Mouse (Mus musculus): Measurements from ENCODE around the gene Zfp318. TPM values are rescaled to one million over a fixed set of nuclear protein-coding genes. Genes with fewer than 3 reads are reported as not detected.

Gene Zfp318
- polyA plus RNA-seq (2015; fragmentation: Nextera tagmentation; extraction: Ambion mirVana), result 10.2 and 11.8 TPM in 2 replicates

- Histone ChIP-seq H3K4me1 (ENCODE audit: control insufficient read depth, insufficient read depth, low read depth, low read length) (peaks cover 18% of the 10 kb centered on the region), H3K9ac (ENCODE audit: low read depth, low read length) (peak within 1 kb of the TSS; percentile 98), H3K9me3 (ENCODE audit: control insufficient read depth, low read length) (no peaks in the 10 kb centered on the region), H3K4me3 (ENCODE audit: low read length) (peak within 1 kb of the TSS; percentile 95), H3K4me2 (ENCODE audit: low read length) (peak within 1 kb of the TSS; percentile 85), H3K36me3 (ENCODE audit: control insufficient read depth, insufficient read depth, low read length) (peaks cover 4% of the 10 kb centered on the region; the same call in 1 of the 2 replicates), H3K27me3 (replicated peaks; ENCODE audit: control insufficient read depth, insufficient read depth, low read length) (no peaks in the 10 kb centered on the region), H3K27ac (ENCODE audit: low read depth, low read length) (peak within 1 kb of the TSS; percentile 96)
- WGBS, result under 1% methylated on average over 60 of the region's 105 CpGs
- peak; percentile 98 for ATAC-seq
These were observed at the start of gene Zfp318 for GRCm38 (mm10) chr17:46383294-46384060. Gene Zfp318, plus strand, starts transcription at chr17:46383731.

DNA sequence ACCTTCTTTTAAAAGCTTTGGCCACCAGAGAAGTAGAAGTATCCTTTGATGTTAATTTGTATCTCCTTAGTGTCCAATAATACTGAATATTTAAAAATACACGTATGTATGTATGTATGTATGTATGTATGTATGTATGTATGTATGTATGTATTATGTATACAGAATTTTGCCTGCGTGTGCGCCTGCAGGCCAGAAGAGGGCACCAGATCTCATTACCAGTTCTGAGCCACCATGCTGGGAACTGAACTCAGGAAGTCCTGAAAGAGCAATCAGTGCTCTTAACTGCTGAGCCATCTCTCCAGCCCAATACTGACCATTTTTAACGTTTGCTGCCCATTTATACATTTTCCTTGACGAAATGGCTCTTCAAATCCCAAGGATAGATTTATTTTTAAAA lies 47.1 kb upstream of the Zfp318 start:
- no peaks in the 10 kb centered on the region for H3K36me3 ChIP-seq (ENCODE audit: control insufficient read depth, insufficient read depth, low read length)
- H3K4me2 ChIP-seq (ENCODE audit: low read length), result no peak overlapping the region
- no peaks in the 10 kb centered on the region for H3K9me3 ChIP-seq (ENCODE audit: control insufficient read depth, low read length)
- no peak for ATAC-seq
- H3K27me3 ChIP-seq (replicated peaks; ENCODE audit: control insufficient read depth, insufficient read depth, low read length), result no peaks in the 10 kb centered on the region
- H3K27ac ChIP-seq (ENCODE audit: low read depth, low read length), result no peak overlapping the region
- WGBS, result 26% methylated on average over 5 of the region's 5 CpGs
- no peak overlapping the region for H3K9ac ChIP-seq (ENCODE audit: low read depth, low read length)
- no peaks in the 10 kb centered on the region for H3K4me1 ChIP-seq (ENCODE audit: control insufficient read depth, insufficient read depth, low read depth, low read length)
- no peak overlapping the region for H3K4me3 ChIP-seq (ENCODE audit: low read length)

DNA sequence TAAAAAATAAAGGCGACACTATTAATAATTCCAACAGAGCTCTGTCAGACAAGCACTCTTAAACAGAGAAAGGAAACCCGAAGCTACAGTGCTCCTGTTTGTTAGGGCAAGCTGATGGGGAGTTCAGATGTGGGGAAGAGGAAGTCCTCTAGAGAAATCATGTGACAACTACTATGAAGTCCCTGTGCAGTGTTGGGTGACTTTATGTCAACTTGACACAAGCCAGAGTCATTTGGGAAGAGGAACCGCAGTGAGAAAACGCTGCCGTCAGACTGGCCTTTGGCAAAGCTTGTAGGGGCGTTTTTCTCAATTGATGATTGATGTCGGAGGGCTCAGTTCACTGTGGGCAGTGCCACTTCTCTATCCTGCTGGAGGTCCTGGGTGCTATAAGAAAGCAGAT lies 42.3 kb upstream of the Zfp318 start:
- Histone ChIP-seq H3K9ac (ENCODE audit: low read depth, low read length) (no peak overlapping the region), H3K9me3 (ENCODE audit: control insufficient read depth, low read length) (no peaks in the 10 kb centered on the region; the same call in 1 of the 2 replicates), H3K27ac (ENCODE audit: low read depth, low read length) (no peak overlapping the region), H3K27me3 (replicated peaks; ENCODE audit: control insufficient read depth, insufficient read depth, low read length) (no peaks in the 10 kb centered on the region), H3K4me2 (ENCODE audit: low read length) (no peak overlapping the region), H3K4me1 (ENCODE audit: control insufficient read depth, insufficient read depth, low read depth, low read length) (no peaks in the 10 kb centered on the region), H3K4me3 (ENCODE audit: low read length) (no peak overlapping the region), H3K36me3 (ENCODE audit: control insufficient read depth, insufficient read depth, low read length) (no peaks in the 10 kb centered on the region)
- ATAC-seq, result no peak
- WGBS, result 86% methylated on average over 7 of the region's 7 CpGs

GRCm38 (mm10) chr17:46351026-46351700 lies 32.4 kb upstream of the Zfp318 start:
- WGBS, result 85% methylated on average over 8 of the region's 8 CpGs
- H3K36me3 ChIP-seq (ENCODE audit: control insufficient read depth, insufficient read depth, low read length), result no peaks in the 10 kb centered on the region

DNA sequence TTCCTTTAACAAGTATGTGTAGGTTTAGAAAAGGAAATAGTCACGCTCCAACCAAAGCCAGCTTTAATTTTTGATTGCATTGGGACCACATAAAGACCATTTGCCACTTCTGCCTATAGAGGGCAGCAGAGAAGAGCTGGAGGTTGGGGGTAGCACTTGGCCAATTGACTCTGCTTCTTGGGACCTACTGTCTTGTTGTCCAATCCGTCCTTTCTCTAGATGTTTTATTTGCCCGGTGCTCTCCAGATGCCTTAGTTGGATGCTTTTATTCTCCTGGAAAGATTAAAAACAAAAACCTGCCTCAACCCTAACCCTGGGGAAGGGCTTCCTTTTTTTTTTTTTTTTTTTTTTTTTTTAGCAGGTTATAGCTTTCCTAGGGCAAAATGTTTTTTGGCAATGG lies 11.7 kb upstream of the Zfp318 start:
- Histone ChIP-seq H3K9ac (ENCODE audit: low read depth, low read length) (no peak overlapping the region), H3K9me3 (ENCODE audit: control insufficient read depth, low read length) (no peaks in the 10 kb centered on the region), H3K27ac (ENCODE audit: low read depth, low read length) (no peak overlapping the region), H3K27me3 (replicated peaks; ENCODE audit: control insufficient read depth, insufficient read depth, low read length) (no peaks in the 10 kb centered on the region), H3K36me3 (ENCODE audit: control insufficient read depth, insufficient read depth, low read length) (no peaks in the 10 kb centered on the region), H3K4me2 (ENCODE audit: low read length) (no peak overlapping the region), H3K4me3 (ENCODE audit: low read length) (no peak overlapping the region), H3K4me1 (ENCODE audit: control insufficient read depth, insufficient read depth, low read depth, low read length) (no peaks in the 10 kb centered on the region)
- ATAC-seq, result no peak
- 70% methylated on average over 3 of the region's 3 CpGs for WGBS

More at GRCm38 (mm10) chr17:46351026-46351700, 32.4 kb upstream of the Zfp318 start:
- H3K9me3 ChIP-seq (ENCODE audit: control insufficient read depth, low read length), result no peaks in the 10 kb centered on the region; the same call in 1 of the 2 replicates
- H3K27me3 ChIP-seq (replicated peaks; ENCODE audit: control insufficient read depth, insufficient read depth, low read length), result no peaks in the 10 kb centered on the region
- ATAC-seq, result no peak
- no peak overlapping the region for H3K9ac ChIP-seq (ENCODE audit: low read depth, low read length)
- H3K4me1 ChIP-seq (ENCODE audit: control insufficient read depth, insufficient read depth, low read depth, low read length), result no peaks in the 10 kb centered on the region
- no peak overlapping the region for H3K27ac ChIP-seq (ENCODE audit: low read depth, low read length)
- no peak overlapping the region for H3K4me3 ChIP-seq (ENCODE audit: low read length)
- no peak overlapping the region for H3K4me2 ChIP-seq (ENCODE audit: low read length)

- ATAC-seq, result no peak
- WGBS, result 88% methylated on average over 3 of the region's 3 CpGs
- Histone ChIP-seq H3K4me2 (ENCODE audit: low read length) (no peak overlapping the region), H3K4me3 (ENCODE audit: low read length) (no peak overlapping the region), H3K27me3 (replicated peaks; ENCODE audit: control insufficient read depth, insufficient read depth, low read length) (no peaks in the 10 kb centered on the region), H3K9me3 (ENCODE audit: control insufficient read depth, low read length) (no peaks in the 10 kb centered on the region), H3K27ac (ENCODE audit: low read depth, low read length) (no peak overlapping the region), H3K4me1 (ENCODE audit: control insufficient read depth, insufficient read depth, low read depth, low read length) (no peaks in the 10 kb centered on the region), H3K9ac (ENCODE audit: low read depth, low read length) (no peak overlapping the region), H3K36me3 (ENCODE audit: control insufficient read depth, insufficient read depth, low read length) (no peaks in the 10 kb centered on the region)
These were observed 5.0 kb upstream of the Zfp318 start for GRCm38 (mm10) chr17:46378564-46378963.

DNA sequence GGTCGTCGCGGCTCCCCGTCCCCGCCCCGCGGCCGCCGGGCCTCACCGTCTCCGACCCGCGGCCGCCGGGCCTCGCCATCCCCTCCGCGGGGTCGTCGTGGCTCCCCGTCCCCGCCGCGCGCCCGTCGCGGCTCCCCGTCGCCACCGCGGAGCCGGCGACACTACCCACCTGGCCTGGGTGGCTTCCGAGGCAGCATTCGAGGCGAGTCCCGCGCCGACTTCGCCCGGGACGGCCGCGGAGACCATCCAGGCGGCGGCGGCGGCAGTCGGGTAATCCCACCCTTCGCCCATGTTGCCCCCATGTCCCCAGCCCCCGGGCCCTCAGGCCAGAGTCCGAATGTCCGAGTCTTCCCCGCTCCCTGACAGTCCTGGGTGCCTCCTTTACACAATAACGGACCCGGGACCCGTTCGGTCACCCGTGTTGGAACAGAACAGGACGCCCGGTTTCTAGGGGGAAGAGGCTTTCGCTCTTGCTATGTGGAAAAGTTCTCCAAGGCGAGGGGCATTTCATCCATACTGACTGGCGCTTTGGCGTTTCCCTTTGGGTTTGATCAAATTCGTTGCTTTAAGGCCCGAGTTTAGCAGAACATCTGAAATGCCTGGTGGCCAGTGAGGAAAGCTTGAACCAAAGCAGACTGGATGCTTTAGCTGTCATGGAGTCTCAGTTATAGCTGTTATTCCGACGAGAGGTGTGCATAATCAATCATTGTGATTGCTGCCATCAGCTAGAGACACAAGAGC lies 700 bp downstream of the Zfp318 start:
- under 1% methylated on average over 57 of the region's 70 CpGs for WGBS
- H3K4me2 ChIP-seq (ENCODE audit: low read length), result peak overlapping the region; percentile 85

DNA sequence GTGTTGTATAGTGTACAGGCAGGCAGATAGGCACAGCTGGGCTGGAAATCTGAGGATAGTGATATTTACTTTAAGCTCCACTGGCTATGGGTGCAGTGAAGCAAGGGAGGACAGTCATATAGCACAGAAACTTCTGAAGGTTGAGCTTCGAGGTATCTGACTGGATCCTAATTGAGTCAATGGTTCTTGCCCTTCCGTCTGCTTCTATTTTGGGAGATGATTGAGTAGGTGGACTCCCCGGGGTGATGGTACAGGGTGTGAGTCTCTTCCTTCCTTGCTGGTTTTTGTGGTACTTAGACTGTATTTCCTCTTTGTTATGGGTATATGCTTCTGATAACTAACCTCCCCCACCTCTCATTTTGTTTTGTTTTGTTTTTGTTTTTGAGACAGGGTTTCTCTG lies 4.7 kb downstream of the Zfp318 start:
- H3K4me3 ChIP-seq (ENCODE audit: low read length), result no peak overlapping the region
- ATAC-seq, result no peak
- H3K9me3 ChIP-seq (ENCODE audit: control insufficient read depth, low read length), result no peaks in the 10 kb centered on the region
- H3K4me2 ChIP-seq (ENCODE audit: low read length), result no peak overlapping the region
- 85% methylated on average over 3 of the region's 3 CpGs for WGBS
- peaks cover 18% of the 10 kb centered on the region for H3K4me1 ChIP-seq (ENCODE audit: control insufficient read depth, insufficient read depth, low read depth, low read length)
- H3K9ac ChIP-seq (ENCODE audit: low read depth, low read length), result no peak overlapping the region
- peaks cover 11% of the 10 kb centered on the region for H3K36me3 ChIP-seq (ENCODE audit: control insufficient read depth, insufficient read depth, low read length)
- H3K27me3 ChIP-seq (replicated peaks; ENCODE audit: control insufficient read depth, insufficient read depth, low read length), result no peaks in the 10 kb centered on the region
- no peak overlapping the region for H3K27ac ChIP-seq (ENCODE audit: low read depth, low read length)

More for the DNA sequence above, 700 bp downstream of the Zfp318 start:
- H3K36me3 ChIP-seq (ENCODE audit: control insufficient read depth, insufficient read depth, low read length), result peaks cover 8% of the 10 kb centered on the region; the same call in 1 of the 2 replicates
- H3K27ac ChIP-seq (ENCODE audit: low read depth, low read length), result peak overlapping the region; percentile 96
- no peaks in the 10 kb centered on the region for H3K27me3 ChIP-seq (replicated peaks; ENCODE audit: control insufficient read depth, insufficient read depth, low read length)
- H3K4me3 ChIP-seq (ENCODE audit: low read length), result peak overlapping the region; percentile 95
- peak overlapping the region; percentile 98 for H3K9ac ChIP-seq (ENCODE audit: low read depth, low read length)
- H3K9me3 ChIP-seq (ENCODE audit: control insufficient read depth, low read length), result no peaks in the 10 kb centered on the region
- peaks cover 18% of the 10 kb centered on the region for H3K4me1 ChIP-seq (ENCODE audit: control insufficient read depth, insufficient read depth, low read depth, low read length)
- no peak for ATAC-seq

- peaks cover 19% of the 10 kb centered on the region for H3K36me3 ChIP-seq (ENCODE audit: control insufficient read depth, insufficient read depth, low read length)
- 59% methylated on average over 2 of the region's 2 CpGs for WGBS
These were observed 9.5 kb downstream of the Zfp318 start for GRCm38 (mm10) chr17:46393012-46393411.

More at GRCm38 (mm10) chr17:46393012-46393411, 9.5 kb downstream of the Zfp318 start:
- Histone ChIP-seq H3K27me3 (replicated peaks; ENCODE audit: control insufficient read depth, insufficient read depth, low read length) (no peaks in the 10 kb centered on the region), H3K9ac (ENCODE audit: low read depth, low read length) (no peak overlapping the region), H3K4me2 (ENCODE audit: low read length) (no peak overlapping the region), H3K27ac (ENCODE audit: low read depth, low read length) (no peak overlapping the region), H3K4me1 (ENCODE audit: control insufficient read depth, insufficient read depth, low read depth, low read length) (no peaks in the 10 kb centered on the region), H3K9me3 (ENCODE audit: control insufficient read depth, low read length) (no peaks in the 10 kb centered on the region), H3K4me3 (ENCODE audit: low read length) (no peak overlapping the region)
- ATAC-seq, result no peak

Data from hindbrain, embryonic 16.5 days (tissue).